Mouse (Mus musculus): ENCODE results near the gene 4930430A15Rik.

4930430A15Rik gene

GRCm38 (mm10) chr2:111229502-111229901 is at the start of gene 4930430A15Rik:
Gene 4930430A15Rik, minus strand, starts transcription at chr2:111229602.
- CTCF ChIA-PET, result no interaction called here

DNA sequence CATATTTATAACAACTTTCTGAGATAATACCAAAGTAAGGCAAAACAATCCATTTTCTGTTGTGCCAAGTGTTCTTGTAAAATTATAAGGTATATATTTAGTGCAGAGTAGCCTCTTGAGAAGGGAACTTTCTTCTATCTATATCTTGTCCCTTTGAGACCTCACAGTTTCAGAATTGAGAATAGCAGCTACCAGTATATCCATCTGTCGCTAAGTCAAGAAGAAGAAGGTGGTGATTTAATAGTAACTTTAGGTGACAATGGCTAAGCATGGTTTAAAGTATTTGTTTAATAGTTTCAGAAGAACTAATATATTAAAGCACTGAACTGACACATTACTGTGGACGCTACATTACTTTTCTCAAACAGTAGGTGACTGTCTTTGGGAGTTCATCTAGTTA is 44.6 kb upstream of the 4930430A15Rik start, which contains the start of gene Olfr1277:
Gene Olfr1277 (minus strand): TSS at position 101 of the 400 bp plus-strand sequence.
- CTCF ChIA-PET, result no interaction called here

DNA sequence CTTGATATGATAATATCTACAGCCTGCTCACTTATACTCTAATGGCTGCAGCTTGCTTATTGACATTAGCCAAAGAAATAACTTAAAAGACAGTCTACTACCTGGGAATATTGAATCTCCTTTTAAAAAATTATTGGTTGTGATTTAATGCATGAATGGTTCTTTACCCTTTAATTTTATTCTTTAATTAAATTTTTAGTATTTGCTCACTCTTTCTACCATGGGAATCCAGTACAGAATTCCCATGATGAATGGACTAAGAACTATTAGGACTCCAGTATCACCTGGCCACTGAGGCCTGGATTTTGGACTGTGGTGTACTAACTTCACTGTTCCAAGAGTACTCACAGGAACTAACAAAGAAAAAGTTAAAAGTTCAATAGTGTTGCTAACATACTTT is 24.8 kb upstream of the 4930430A15Rik start, which contains the start of gene Olfr1276:
Gene Olfr1276 (plus strand): TSS at position 301 of the 400 bp plus-strand sequence.
- CTCF ChIA-PET, result no interaction called here

GRCm38 (mm10) chr2:111235186-111235585 is 5.8 kb upstream of the 4930430A15Rik start, which contains the start of gene Olfr1275:
Gene Olfr1275, minus strand, starts transcription at chr2:111235286.
- CTCF ChIA-PET, result no interaction called here

GRCm38 (mm10) chr2:111182068-111182467 is 47.3 kb downstream of the 4930430A15Rik start:
- CTCF ChIA-PET, result no interaction called here

DNA sequence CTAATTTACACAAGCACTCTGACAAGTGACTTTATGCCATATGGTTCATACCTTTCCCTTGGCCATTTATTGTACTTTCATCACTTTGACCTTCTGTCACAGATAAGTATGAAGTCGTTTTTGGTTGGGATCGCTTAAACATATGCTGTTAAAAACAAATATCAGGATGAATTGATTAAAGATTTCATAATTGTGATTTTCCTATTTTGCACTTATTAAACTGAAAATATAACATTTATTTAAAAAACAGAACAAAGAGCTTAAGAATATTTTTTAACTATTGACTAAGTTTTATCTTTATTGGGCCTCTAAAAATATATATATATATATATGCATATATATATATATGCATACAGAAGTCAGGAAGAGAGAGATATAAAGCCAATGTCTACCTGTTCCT is 76.6 kb downstream of the 4930430A15Rik start, which contains the start of gene Gm15130:
Gene Gm15130 (minus strand): TSS at position 101 of the 400 bp plus-strand sequence.
- CTCF ChIA-PET, result no interaction called here

DNA sequence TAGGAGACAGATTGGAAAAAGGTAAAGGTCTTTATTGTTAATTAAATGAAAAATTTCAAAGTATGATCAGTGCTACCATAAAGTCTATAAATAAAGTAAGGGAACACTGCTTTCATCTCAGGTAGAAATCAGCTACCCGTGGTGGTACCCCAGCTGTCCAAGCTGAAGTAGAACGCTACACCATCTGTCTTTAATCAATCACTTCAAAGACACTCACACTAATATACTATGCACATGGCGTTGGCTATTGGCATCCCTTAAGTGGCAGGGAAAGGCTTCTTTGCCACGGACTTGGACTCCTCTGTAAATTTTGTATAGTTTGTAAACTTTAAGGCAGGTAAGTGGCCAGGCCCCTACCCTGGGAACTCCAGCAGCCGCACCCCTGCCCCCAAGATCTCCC is 93.7 kb downstream of the 4930430A15Rik start:
- CTCF ChIA-PET, result no interaction called here

All from spleen, embryonic (tissue).